Mouse (Mus musculus) urinary bladder, postnatal 4 days (tissue): ENCODE data around the gene Frem2.

Experiments used
- DNase-seq, 2 experiments: peaks; one replicate each; pipeline ENCODE4 v3.0.0; 2021 to 2022; ENCODE audit warnings: low spot score in 2 of 2

Gene Frem2

GRCm38 (mm10) chr3:53557388-53558214 is 99.6 kb downstream of the Frem2 start:
- DNase-seq: no peak

GRCm38 (mm10) chr3:53555031-53555952 is 101.9 kb downstream of the Frem2 start:
- no peak for DNase-seq

GRCm38 (mm10) chr3:53552691-53553090 is 104.5 kb downstream of the Frem2 start:
- no peak for DNase-seq

- no peak for DNase-seq
These were observed 125.1 kb downstream of the Frem2 start for GRCm38 (mm10) chr3:53532091-53532490.

- DNase-seq: no peak
These were observed 126.8 kb downstream of the Frem2 start for GRCm38 (mm10) chr3:53530305-53530704.

GRCm38 (mm10) chr3:53525737-53526136 is 131.4 kb downstream of the Frem2 start:
- DNase-seq: peak; percentile 62 to 85

- no peak for DNase-seq
These were observed 134.4 kb downstream of the Frem2 start for GRCm38 (mm10) chr3:53522794-53523193.

GRCm38 (mm10) chr3:53514221-53515065 is 142.7 kb downstream of the Frem2 start:
- DNase-seq: no peak

GRCm38 (mm10) chr3:53513096-53513495 is 144.1 kb downstream of the Frem2 start:
- DNase-seq: no peak

GRCm38 (mm10) chr3:53502428-53502827 is 154.7 kb downstream of the Frem2 start:
- no peak for DNase-seq

GRCm38 (mm10) chr3:53498351-53498905 is 158.7 kb downstream of the Frem2 start:
- DNase-seq: no peak

- no peak for DNase-seq
These were observed 168.8 kb downstream of the Frem2 start, which contains the start of gene Stoml3 for GRCm38 (mm10) chr3:53488353-53488752. Gene Stoml3 (plus strand): TSS chr3:53488653.

- DNase-seq: no peak
These were observed 170.1 kb downstream of the Frem2 start for GRCm38 (mm10) chr3:53486996-53487576.

- no peak for DNase-seq
These were observed 170.6 kb downstream of the Frem2 start for GRCm38 (mm10) chr3:53486561-53486960.

- no peak for DNase-seq
These were observed 173.6 kb downstream of the Frem2 start for GRCm38 (mm10) chr3:53483414-53484059.

- no peak for DNase-seq
These were observed 178.6 kb downstream of the Frem2 start for GRCm38 (mm10) chr3:53478419-53479046.

- peak in 1 of 2 experiments; percentile 65 for DNase-seq
These were observed 179.7 kb downstream of the Frem2 start for GRCm38 (mm10) chr3:53477468-53477867.

- no peak for DNase-seq
These were observed 181.3 kb downstream of the Frem2 start for GRCm38 (mm10) chr3:53475889-53476288.

- no peak for DNase-seq
These were observed 183.0 kb downstream of the Frem2 start for GRCm38 (mm10) chr3:53474179-53474578.

GRCm38 (mm10) chr3:53472061-53472460 is 185.1 kb downstream of the Frem2 start:
- DNase-seq: no peak
